Mouse (Mus musculus) neural tube, embryonic 12.5 days (tissue): Measurements from ENCODE around the gene Pramef12. TPM values are rescaled to one million over a fixed set of nuclear protein-coding genes. Genes with fewer than 3 reads are reported as not detected.
"Not testable (repeated sequence)": the region's sequence is repeated elsewhere in the genome, so short reads cannot be mapped to it uniquely, and the experiment has no call there.

Source experiments
- ATAC-seq: fragments of 200-750 bp; cut with Nextera tagmentation; 2 replicates; pipeline ENCODE4 v1.8.0; 2017; ENCODE audit warnings: low read depth, mild to moderate bottlenecking, moderate TSS enrichment, moderate library complexity; ENCODE audit not compliant: low FRiP score
- H3K27ac ChIP-seq: fragments of 300-500 bp; sonication (generic); 2 replicates; pipeline ENCODE4 v1.5.1; 2016
- H3K27me3 ChIP-seq: fragments of 300-500 bp; sonication (generic); replicated peaks from 2 replicates; pipeline ENCODE4 v1.6.1; 2016; ENCODE audit warnings: mild to moderate bottlenecking
- H3K36me3 ChIP-seq: fragments of 300-500 bp; sonication (generic); 2 replicates; pipeline ENCODE4 v1.6.1; 2016; ENCODE audit warnings: mild to moderate bottlenecking
- H3K4me1 ChIP-seq: fragments of 300-500 bp; sonication (generic); 2 replicates; pipeline ENCODE4 v1.6.1; 2016
- H3K4me2 ChIP-seq: fragments of 300-500 bp; sonication (generic); replicated peaks from 2 replicates; pipeline ENCODE4 v1.6.1; 2016; ENCODE audit warnings: mild to moderate bottlenecking
- H3K4me3 ChIP-seq: fragments of 300-500 bp; sonication (generic); 2 replicates; pipeline ENCODE4 v1.5.1; 2016
- H3K9ac ChIP-seq: fragments of 300-500 bp; sonication (generic); 2 replicates; pipeline ENCODE4 v1.6.1; 2016; ENCODE audit warnings: mild to moderate bottlenecking
- H3K9me3 ChIP-seq: fragments of 300-500 bp; sonication (generic); 2 replicates; pipeline ENCODE4 v1.6.1; 2016; ENCODE audit warnings: mild to moderate bottlenecking
- WGBS: fragments of 180-500 bp; shearing (Covaris S2); methylation state at CpG from one replicate; pipeline ENCODE4 v1.1.7; 2016; 5-methylcytosine and 5-hydroxymethylcytosine counted together
- polyA plus RNA-seq: library from polyadenylated mRNA; unstranded; fragments of >200 nt; fragmentation: Nextera tagmentation; extraction: Ambion mirVana; gene quantifications from 2 replicates; pipeline ENCODE4 v1.2.1, GENCODE M21; 2016

Pramef12 gene
- polyA plus RNA-seq, 1 experiment from 2014 or later = not detected

DNA sequence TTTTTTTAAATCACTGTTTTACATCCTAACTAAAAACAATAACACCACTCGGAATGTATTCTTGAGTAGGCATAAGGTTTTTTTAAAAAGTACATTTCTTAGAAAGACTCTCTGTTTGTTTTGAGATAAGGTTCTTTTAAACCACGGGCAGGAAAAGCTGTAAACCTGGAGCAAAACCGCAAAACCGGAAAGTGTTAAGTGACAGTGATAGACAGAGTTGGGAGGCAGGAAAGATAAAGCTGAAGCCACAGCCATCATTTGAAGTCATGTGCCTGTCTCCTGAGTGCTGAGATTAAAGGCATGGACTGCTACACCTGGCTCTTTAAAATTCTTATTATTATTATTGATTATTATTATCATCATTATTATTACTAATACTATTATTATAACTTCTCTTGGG lies 5.6 kb downstream of the Pramef12 start:
- Histone ChIP-seq H3K9me3 (no peaks in the 10 kb centered on the region), H3K27ac (no peak overlapping the region), H3K4me1 (no peaks in the 10 kb centered on the region), H3K27me3 (no peaks in the 10 kb centered on the region), H3K36me3 (no peaks in the 10 kb centered on the region), H3K4me3 (no peak overlapping the region), H3K9ac (no peak overlapping the region), H3K4me2 (no peak overlapping the region)
- no peak for ATAC-seq
- 86% methylated on average over 4 of the region's 4 CpGs for whole genome bisulfite sequencing

- 32% methylated on average over 3 of the region's 3 CpGs for WGBS
- H3K9me3 ChIP-seq = peaks cover 19% of the 10 kb centered on the region; the same call in 1 of the 2 replicates
- no peak overlapping the region for H3K9ac ChIP-seq
- H3K4me1 ChIP-seq = no peaks in the 10 kb centered on the region
- H3K4me3 ChIP-seq = no peak overlapping the region
- H3K27ac ChIP-seq = no peak overlapping the region
- H3K27me3 ChIP-seq = no peaks in the 10 kb centered on the region
- no peaks in the 10 kb centered on the region for H3K36me3 ChIP-seq
- no peak for ATAC-seq
- H3K4me2 ChIP-seq = no peak overlapping the region
These were observed 11.9 kb downstream of the Pramef12 start for GRCm38 (mm10) chr4:144396316-144396715.

GRCm38 (mm10) chr4:144377911-144378310 lies 30.4 kb downstream of the Pramef12 start, which contains the start of gene Pramef20:
Gene Pramef20 (minus strand): TSS chr4:144377933.
- H3K4me2 ChIP-seq = no peak within 1 kb of the TSS
- no peak within 1 kb of the TSS for H3K9ac ChIP-seq
- H3K9me3 ChIP-seq = peaks cover 12% of the 10 kb centered on the region; the same call in 1 of the 2 replicates
- WGBS = 61% methylated on average over 2 of the region's 2 CpGs
- ATAC-seq = no peak
- no peak within 1 kb of the TSS for H3K4me3 ChIP-seq
- H3K36me3 ChIP-seq = no peaks in the 10 kb centered on the region
- no peaks in the 10 kb centered on the region for H3K4me1 ChIP-seq
- no peaks in the 10 kb centered on the region for H3K27me3 ChIP-seq
- no peak within 1 kb of the TSS for H3K27ac ChIP-seq

DNA sequence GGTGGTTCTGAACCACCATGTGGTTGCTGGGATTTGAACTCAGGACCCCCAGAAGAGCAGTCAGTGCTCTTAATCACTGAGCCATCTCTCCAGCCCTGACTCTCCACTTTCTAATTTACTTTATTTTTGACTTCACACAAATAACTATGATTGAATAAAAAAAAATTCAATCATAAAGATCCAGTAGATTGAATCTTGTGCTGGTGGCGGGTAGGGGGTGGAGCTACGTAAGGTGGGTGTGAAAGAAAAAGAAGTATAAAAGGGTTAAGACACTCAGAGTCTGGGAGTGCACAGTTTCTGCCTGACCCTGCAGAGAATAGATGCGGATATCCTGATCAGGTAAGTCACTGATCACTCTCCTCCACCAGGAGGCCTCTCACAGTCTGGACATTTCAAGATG lies 50.6 kb downstream of the Pramef12 start, which contains the start of gene Gm13119:
Gene Gm13119, plus strand, starts transcription at position 301 of the 400 bp plus-strand sequence.
- not testable (repeated sequence) for ATAC-seq, H3K4me1 ChIP-seq, H3K27ac ChIP-seq, H3K27me3 ChIP-seq, H3K9ac ChIP-seq, H3K4me3 ChIP-seq, H3K4me2 ChIP-seq, H3K36me3 ChIP-seq, H3K9me3 ChIP-seq
- 85% methylated on average over 3 of the region's 3 CpGs for WGBS

Other genes starting within 250 kb of the Pramef12 start
- not detected in 2 replicates for gene Oog3, start 245.8 kb downstream of the Pramef12 start, polyA plus RNA-seq
- not detected in 2 replicates for gene Oog2, start 217.7 kb downstream of the Pramef12 start, polyA plus RNA-seq
- gene C87977, start 195.1 kb downstream of the Pramef12 start, polyA plus RNA-seq = not detected in 2 replicates
- gene Pramel5, start 128.0 kb downstream of the Pramef12 start, polyA plus RNA-seq = not detected in 2 replicates
- gene Gm13128, start 78.2 kb downstream of the Pramef12 start, polyA plus RNA-seq = not detected in 2 replicates
- gene Gm13119, start 50.5 kb downstream of the Pramef12 start, polyA plus RNA-seq = not detected in 2 replicates
- not detected in 2 replicates for gene Pramef20, start 30.5 kb downstream of the Pramef12 start, polyA plus RNA-seq
- gene 1700012P22Rik, start 30.3 kb upstream of the Pramef12 start, polyA plus RNA-seq = not detected in 2 replicates
- gene Gm9944, start 44.9 kb upstream of the Pramef12 start, polyA plus RNA-seq = not detected in 2 replicates
- not detected in 2 replicates for gene Aadacl3, start 55.3 kb upstream of the Pramef12 start, polyA plus RNA-seq
- not detected in 2 replicates for gene 9430007A20Rik, start 111.4 kb upstream of the Pramef12 start, polyA plus RNA-seq
- gene Gm13124, start 156.7 kb upstream of the Pramef12 start, polyA plus RNA-seq = not detected in 2 replicates
- not detected in 2 replicates for gene Aadacl4, start 205.2 kb upstream of the Pramef12 start, polyA plus RNA-seq